Mouse (Mus musculus): Measurements from ENCODE around the gene Zfp217.

- TF ChIP-seq SRF (IDR thresholded peaks at IDR 0.05; ENCODE audit: control insufficient read depth, insufficient read length, low read depth) (no peak), USF1 (IDR thresholded peaks at IDR 0.05; ENCODE audit: low read depth) (no peak), POLR2A (IDR thresholded peaks at IDR 0.05; ENCODE audit: insufficient read length, low read depth) (no peak), POLR2AphosphoS2 (IDR thresholded peaks at IDR 0.05; ENCODE audit: insufficient read length, low read depth) (no peak)
Observed at GRCm38 (mm10) chr2:170101132-170101531, 46.8 kb downstream of the Zfp217 start.
